Mouse (Mus musculus): ENCODE results near the gene Rreb1. TPM values are rescaled to one million over a fixed set of nuclear protein-coding genes. Genes with fewer than 3 reads are reported as not detected.

The Rreb1 gene
- polyA plus RNA-seq (2015; fragmentation: Nextera tagmentation; extraction: Ambion mirVana), result 5.6 and 6.5 TPM in 2 replicates

DNA sequence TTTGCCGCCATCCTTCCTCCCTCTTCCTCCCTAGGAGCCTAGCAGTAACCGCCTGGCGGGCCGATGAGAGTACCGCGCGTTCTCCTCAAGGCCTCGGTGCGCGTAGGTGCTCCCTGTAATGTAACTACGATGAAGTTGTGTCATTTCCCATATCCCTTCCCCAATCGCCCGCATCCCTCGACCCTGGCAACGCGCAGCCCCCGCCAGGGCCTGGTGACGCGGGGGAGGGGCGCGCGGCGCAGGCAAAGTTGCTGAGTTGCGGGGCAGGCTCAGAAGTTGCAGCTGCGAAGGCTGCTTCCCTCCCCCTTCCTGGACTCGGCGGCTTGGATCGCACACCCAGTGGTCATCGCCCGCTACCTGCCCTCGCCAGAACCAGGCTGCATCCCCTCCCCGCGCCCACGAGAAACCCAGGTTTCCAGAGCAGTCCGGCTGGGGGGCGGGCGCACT lies at the start of gene Rreb1:
Gene Rreb1 (plus strand): TSS at position 254 of the 447 bp plus-strand sequence.

DNA sequence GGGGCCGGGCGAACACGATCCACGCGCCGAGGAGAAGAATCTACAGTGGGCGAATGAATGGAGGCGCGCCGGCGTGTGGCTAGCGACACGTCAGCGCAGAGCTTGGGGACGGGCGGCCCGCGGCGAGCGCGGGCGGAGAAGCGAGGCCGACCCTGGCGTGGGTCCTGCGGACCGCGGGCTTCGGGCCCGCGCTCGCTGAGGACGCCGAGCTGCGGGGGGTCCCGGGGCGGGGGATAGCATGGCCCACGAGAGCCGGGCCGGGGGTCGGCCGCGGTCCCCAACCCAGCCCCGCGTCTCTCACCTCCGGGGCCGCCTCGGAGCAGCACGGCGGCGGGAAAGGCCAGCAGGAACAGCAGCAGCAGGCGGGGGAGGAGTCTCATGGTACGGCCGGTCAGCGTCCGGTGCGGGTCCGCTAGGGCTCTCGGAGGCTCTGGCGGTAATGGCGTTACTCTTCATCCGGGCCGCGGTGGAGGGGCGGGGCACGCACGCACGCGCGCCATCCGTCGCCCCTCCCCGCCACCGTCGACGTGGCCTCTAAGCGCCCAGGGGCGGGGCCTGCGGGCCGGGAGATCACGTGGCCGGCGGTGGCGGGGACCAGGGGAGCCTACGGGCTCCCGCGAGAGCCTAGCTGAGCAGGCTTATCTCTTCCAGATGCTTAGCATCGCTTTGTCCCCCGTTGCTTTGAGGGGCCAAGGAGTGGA lies 215.7 kb downstream of the Rreb1 start, which contains the start of gene Ssr1:
Gene Ssr1 (minus strand): TSS at position 514 of the 701 bp plus-strand sequence.

Other genes with a start within 250 kb of the Rreb1 start
- 67.1 and 88.3 TPM in 2 replicates for gene Ssr1, start 215.8 kb downstream of the Rreb1 start, polyA plus RNA-seq (2015; fragmentation: Nextera tagmentation; extraction: Ambion mirVana)